Mouse (Mus musculus): ENCODE data around the gene Tnip3.

GRCm38 (mm10) chr6:65597056-65597818 is 72.1 kb downstream of the Tnip3 start:
- TF ChIP-seq CTCF (IDR thresholded peaks at IDR 0.05; ENCODE audit: low read depth) (no peak), EP300 (optimal IDR thresholded peaks at IDR 0.05) (no peak)

Data from stomach, postnatal 0 days (tissue).